Mouse (Mus musculus): ENCODE data around the gene Slc41a3.

- peak; percentile 19 for TF ChIP-seq CTCF (IDR thresholded peaks at IDR 0.05)
- TF ChIP-seq EP300 (IDR thresholded peaks at IDR 0.05), result no peak
These were observed 84.2 kb downstream of the Slc41a3 start for GRCm38 (mm10) chr6:90688742-90689141.

Measured in lung, postnatal 0 days (tissue).